Mouse (Mus musculus) megakaryocyte, embryonic 14.5 days (primary cell): ENCODE results near the gene Rchy1. TPM values are rescaled to one million over a fixed set of nuclear protein-coding genes. Genes with fewer than 3 reads are reported as not detected.

Experiments
- H3K27me3 ChIP-seq: replicated peaks from 2 replicates; pipeline ENCODE3; 2012; ENCODE audit warnings: inconsistent platforms
- H3K36me3 ChIP-seq: replicated peaks from 2 replicates; pipeline ENCODE3; 2012; ENCODE audit warnings: low read length, inconsistent platforms, mixed read lengths
- H3K4me1 ChIP-seq: 2 replicates; pipeline ENCODE4 v1.6.1; 2012; ENCODE audit warnings: inconsistent platforms
- H3K4me3 ChIP-seq: replicated peaks from 2 replicates; pipeline ENCODE3; 2012; ENCODE audit warnings: moderate library complexity, mild to moderate bottlenecking, inconsistent platforms
- H3K9me3 ChIP-seq: 2 replicates; pipeline ENCODE4 v1.6.1; 2012; ENCODE audit warnings: inconsistent platforms
- FLI1 ChIP-seq: IDR thresholded peaks from 2 replicates; pipeline ENCODE4 v1.6.1; 2012; ENCODE audit warnings: low read length, inconsistent platforms, mixed read lengths
- GATA1 ChIP-seq: IDR thresholded peaks from 3 replicates; pipeline ENCODE4 v1.6.1; 2012; ENCODE audit warnings: mixed read lengths, low read length, inconsistent platforms, borderline replicate concordance
- polyA plus RNA-seq: library from polyadenylated mRNA; stranded (reverse); fragments of >175 nt; gene quantifications from 2 replicates; pipeline ENCODE4 v1.2.3, GENCODE M21; 2012; ENCODE audit warnings: low replicate concordance; ENCODE audit not compliant: insufficient read depth

Rchy1 gene
- polyA plus RNA-seq, 1 experiment = 7.7 TPM

- no peak overlapping the region for H3K4me3 ChIP-seq
- H3K4me1 ChIP-seq = 0 out of 2 replicates have a peak, but pooled peaks cover 4% of the 10 kb centered on the region
- peaks cover 14% of the 10 kb centered on the region for H3K27me3 ChIP-seq
- H3K9me3 ChIP-seq = no peaks in the 10 kb centered on the region
- no peaks in the 10 kb centered on the region for H3K36me3 ChIP-seq
- TF ChIP-seq FLI1 (no peak), GATA1 (no peak)
Measured at GRCm38 (mm10) chr5:91911384-91912106, 51.3 kb downstream of the Rchy1 start.

DNA sequence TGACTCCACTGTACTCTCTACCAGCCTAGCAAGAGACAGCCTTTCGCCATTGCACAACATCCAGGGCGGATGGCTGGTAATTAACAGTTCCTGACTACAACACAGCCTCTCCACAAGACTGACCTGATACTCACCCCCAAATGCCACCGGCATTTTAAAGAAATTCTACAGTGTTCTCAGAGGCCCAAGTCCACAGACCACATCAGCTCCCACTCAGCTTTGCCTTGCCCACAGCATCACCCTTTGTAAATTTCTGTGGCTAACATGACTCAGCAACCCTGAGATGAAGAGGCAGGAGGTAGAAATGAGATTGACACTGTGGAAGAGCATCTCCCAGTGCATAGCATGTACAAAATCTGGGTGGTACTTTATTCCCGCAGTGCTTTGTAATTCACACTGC is 52.3 kb downstream of the Rchy1 start:
- Histone ChIP-seq H3K4me1 (0 out of 2 replicates have a peak, but pooled peaks cover 4% of the 10 kb centered on the region), H3K9me3 (no peaks in the 10 kb centered on the region), H3K36me3 (no peaks in the 10 kb centered on the region), H3K4me3 (no peak overlapping the region), H3K27me3 (peaks cover 14% of the 10 kb centered on the region)
- no peak for TF ChIP-seq GATA1
- TF ChIP-seq FLI1 = no peak

DNA sequence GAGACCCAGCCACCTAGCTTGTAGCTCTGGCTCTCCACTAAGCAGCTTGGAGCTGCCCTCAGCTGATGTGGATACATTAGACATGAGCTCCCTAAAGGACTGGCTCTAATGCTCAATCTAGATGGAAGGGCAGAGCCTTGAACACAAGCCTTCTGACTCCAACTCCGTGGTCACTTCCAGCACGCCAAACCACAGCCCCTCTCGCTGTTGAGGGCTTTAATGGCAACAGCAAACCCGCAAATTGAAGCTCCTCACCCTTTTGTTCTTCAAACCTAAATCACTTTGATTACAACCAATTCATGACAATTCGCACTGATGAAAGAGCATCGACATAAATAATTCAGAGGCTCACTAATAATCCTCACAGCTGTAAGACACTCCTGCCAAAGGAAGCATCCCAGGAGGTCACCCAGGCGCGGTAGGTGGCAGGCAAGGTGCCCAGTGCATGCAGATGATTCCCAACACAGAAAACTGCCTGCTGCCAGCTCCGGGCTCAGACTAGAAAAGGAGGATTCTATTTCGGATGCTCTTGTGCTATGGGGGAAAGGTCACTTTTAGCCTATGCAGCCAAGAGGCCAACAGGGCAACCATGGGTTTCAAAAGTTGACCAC is 53.8 kb downstream of the Rchy1 start:
- 0 out of 2 replicates have a peak, but pooled peaks cover 4% of the 10 kb centered on the region for H3K4me1 ChIP-seq
- no peak overlapping the region for H3K4me3 ChIP-seq
- no peaks in the 10 kb centered on the region for H3K9me3 ChIP-seq
- no peaks in the 10 kb centered on the region for H3K36me3 ChIP-seq
- peaks cover 13% of the 10 kb centered on the region for H3K27me3 ChIP-seq
- no peak for TF ChIP-seq GATA1
- TF ChIP-seq FLI1 = no peak

Other genes with a start within 250 kb of the Rchy1 start
- gene Odaph, start 24.4 kb upstream of the Rchy1 start, polyA plus RNA-seq = 0.12 TPM in 1 of 2 replicates, not detected in the other
- gene Cdkl2, start 80.8 kb upstream of the Rchy1 start, polyA plus RNA-seq = 0.04 and 1.3 TPM in 2 replicates
- 3.8 and 11.5 TPM in 2 replicates for gene G3bp2, start 120.7 kb upstream of the Rchy1 start, polyA plus RNA-seq
- 24.1 and 49.3 TPM in 2 replicates for gene Uso1, start 174.9 kb upstream of the Rchy1 start, polyA plus RNA-seq